Mouse (Mus musculus) neural tube, embryonic 11.5 days (tissue): ENCODE data around the gene Hist2h4. TPM values are rescaled to one million over a fixed set of nuclear protein-coding genes. Genes with fewer than 3 reads are reported as not detected.
A peak's percentile ranks its signal among the peaks of the same experiment; 100 is the strongest.

Experiments
- ATAC-seq: fragments of 200-750 bp; cut with Nextera tagmentation; 2 replicates; pipeline ENCODE4 v1.8.0; 2017; ENCODE audit warnings: moderate number of reproducible peaks, mild to moderate bottlenecking, moderate TSS enrichment, moderate library complexity; ENCODE audit not compliant: insufficient read depth, low FRiP score, low TSS enrichment
- DNase-seq: peaks from one replicate; pipeline ENCODE4 v3.0.0-alpha.2; 2015; ENCODE audit warnings: low spot score
- H3K27ac ChIP-seq: fragments of 300-500 bp; sonication (generic); 2 replicates; pipeline ENCODE4 v1.5.1; 2014; ENCODE audit warnings: low read depth, mild to moderate bottlenecking, low read length
- H3K27me3 ChIP-seq: fragments of 300-500 bp; sonication (generic); 2 replicates; pipeline ENCODE4 v1.6.1; 2014; ENCODE audit warnings: mild to moderate bottlenecking, low read length, mixed read lengths; ENCODE audit not compliant: control insufficient read depth, insufficient read depth
- H3K36me3 ChIP-seq: fragments of 300-500 bp; sonication (generic); 2 replicates; pipeline ENCODE4 v1.6.1; 2014; ENCODE audit warnings: mild to moderate bottlenecking, low read length, moderate library complexity, mixed read lengths; ENCODE audit not compliant: control insufficient read depth, insufficient read depth
- H3K4me1 ChIP-seq: fragments of 300-500 bp; sonication (generic); 2 replicates; pipeline ENCODE4 v1.6.1; 2014; ENCODE audit warnings: low read length, mixed read lengths; ENCODE audit not compliant: control insufficient read depth, insufficient read depth
- H3K4me2 ChIP-seq: fragments of 300-500 bp; sonication (generic); 2 replicates; pipeline ENCODE4 v1.6.1; 2014; ENCODE audit warnings: low read depth, mild to moderate bottlenecking, moderate library complexity
- H3K4me3 ChIP-seq: fragments of 300-500 bp; sonication (generic); 2 replicates; pipeline ENCODE4 v1.5.1; 2014; ENCODE audit warnings: low read depth, low read length
- H3K9ac ChIP-seq: fragments of 300-500 bp; sonication (generic); 2 replicates; pipeline ENCODE4 v1.6.1; 2014; ENCODE audit warnings: mild to moderate bottlenecking, low read length
- H3K9me3 ChIP-seq: fragments of 300-500 bp; sonication (generic); 2 replicates; pipeline ENCODE4 v1.6.1; 2016; ENCODE audit warnings: low read length; ENCODE audit not compliant: control insufficient read depth
- WGBS: fragments of 180-500 bp; shearing (Covaris S2); extraction: QIAGEN DNeasy Blood & Tissue Kit; methylation state at CpG from one replicate; pipeline ENCODE4 v1.1.7; 2014; 5-methylcytosine and 5-hydroxymethylcytosine counted together
- polyA plus RNA-seq: library from polyadenylated mRNA; unstranded; fragments of >200 nt; fragmentation: Nextera tagmentation; extraction: Ambion mirVana; gene quantifications from 2 replicates; pipeline ENCODE4 v1.2.1, GENCODE M21; 2014

Hist2h4 gene
- 5.8 and 5.9 TPM in 2 replicates for polyA plus RNA-seq

DNA sequence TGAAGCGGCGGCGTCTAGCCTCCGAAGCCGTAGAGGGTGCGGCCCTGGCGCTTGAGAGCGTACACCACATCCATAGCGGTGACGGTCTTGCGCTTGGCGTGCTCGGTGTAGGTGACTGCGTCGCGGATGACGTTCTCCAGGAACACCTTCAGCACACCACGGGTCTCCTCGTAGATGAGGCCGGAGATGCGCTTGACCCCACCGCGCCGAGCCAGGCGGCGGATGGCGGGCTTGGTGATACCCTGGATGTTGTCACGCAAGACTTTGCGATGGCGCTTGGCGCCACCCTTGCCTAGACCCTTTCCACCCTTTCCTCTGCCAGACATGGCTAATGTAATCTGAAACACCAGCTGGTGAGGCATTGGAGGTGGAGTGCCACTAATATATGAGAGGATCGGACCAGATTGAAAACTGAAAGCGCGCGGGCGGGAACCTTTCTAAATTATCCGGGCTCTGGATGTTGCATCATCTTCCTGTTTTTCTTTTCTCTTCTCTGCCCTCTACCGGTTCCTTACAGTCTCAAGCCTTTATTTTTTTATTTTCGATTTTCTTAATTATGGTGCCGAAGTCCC lies at the start of gene Hist2h4:
TSS of gene Hist2h4 (minus strand) at position 333 of the 572 bp plus-strand sequence.
- Histone ChIP-seq H3K9ac (peak within 1 kb of the TSS; percentile 82), H3K4me1 (peaks cover 16% of the 10 kb centered on the region; the same call in 1 of the 2 replicates), H3K4me2 (peak within 1 kb of the TSS; percentile 83), H3K27me3 (no peaks in the 10 kb centered on the region), H3K4me3 (peak within 1 kb of the TSS; percentile 57), H3K27ac (peak within 1 kb of the TSS; percentile 98), H3K36me3 (no peaks in the 10 kb centered on the region), H3K9me3 (no peaks in the 10 kb centered on the region)
- peak; percentile 83 for ATAC-seq
- DNase-seq: peak; percentile 94
- under 1% methylated on average over 40 of the region's 40 CpGs for WGBS

DNA sequence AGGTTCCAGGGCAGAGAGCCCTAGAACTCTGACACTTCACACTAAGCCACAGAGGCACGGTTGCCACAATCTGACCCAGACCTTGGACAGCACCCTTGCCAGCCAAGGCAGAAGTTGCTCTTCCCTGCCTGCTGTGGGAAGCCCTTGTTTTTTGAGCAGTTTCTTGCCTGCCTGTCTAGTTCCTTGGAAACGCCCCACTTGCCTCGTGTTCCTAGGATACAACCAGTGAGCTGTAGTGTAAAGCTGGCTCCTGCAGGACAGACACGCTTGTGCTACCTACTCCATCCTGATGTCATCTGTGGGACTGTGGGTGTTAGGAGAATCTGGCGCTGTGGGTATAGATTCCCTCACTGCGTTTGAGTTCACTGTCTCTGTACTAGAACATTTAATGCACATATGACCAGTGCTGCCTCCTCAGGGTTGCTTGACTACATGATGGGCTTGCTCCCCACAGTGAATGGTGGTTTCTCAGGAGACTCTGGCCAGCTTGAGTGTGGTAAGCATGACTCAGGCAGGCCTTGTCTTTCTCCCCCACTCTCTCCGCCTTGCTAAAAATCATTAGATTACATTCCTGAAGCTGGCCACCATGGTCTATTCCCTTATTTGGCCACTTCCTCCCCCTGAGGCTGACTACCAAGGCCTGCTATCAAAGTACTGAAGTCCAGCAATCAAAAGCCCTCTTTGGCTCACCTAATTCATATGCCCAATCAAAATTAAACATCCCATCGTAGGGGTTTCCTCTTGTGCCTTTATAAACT lies 49.4 kb upstream of the Hist2h4 start:
- no peaks in the 10 kb centered on the region for H3K9me3 ChIP-seq
- H3K4me2 ChIP-seq: no peak overlapping the region
- no peak overlapping the region for H3K9ac ChIP-seq
- no peaks in the 10 kb centered on the region for H3K27me3 ChIP-seq
- no peak overlapping the region for H3K4me3 ChIP-seq
- DNase-seq: no peak
- H3K4me1 ChIP-seq: no peaks in the 10 kb centered on the region
- 66% methylated on average over 8 of the region's 8 CpGs for WGBS
- H3K27ac ChIP-seq: no peak overlapping the region
- ATAC-seq: no peak
- no peaks in the 10 kb centered on the region for H3K36me3 ChIP-seq

DNA sequence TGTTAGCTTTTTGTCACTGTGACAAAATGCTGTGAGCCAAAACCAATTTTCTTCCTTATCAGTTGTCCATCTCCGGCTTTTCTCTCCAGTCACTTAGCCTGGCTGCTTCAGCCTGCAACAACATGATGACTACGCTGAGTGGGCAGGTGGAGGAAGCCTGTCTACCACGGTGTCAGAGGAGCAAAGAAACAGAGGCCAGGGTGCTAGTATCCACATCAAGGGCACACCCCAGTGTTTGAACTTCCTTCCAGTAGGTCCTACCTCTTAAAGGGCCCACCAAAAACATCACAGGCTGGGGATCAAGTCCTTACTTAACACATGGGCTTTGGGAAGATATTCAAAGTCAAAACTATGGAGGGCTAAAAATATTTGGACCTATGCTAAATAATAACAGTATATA lies 46.3 kb upstream of the Hist2h4 start:
- Histone ChIP-seq H3K4me2 (no peak overlapping the region), H3K4me3 (no peak overlapping the region), H3K4me1 (no peaks in the 10 kb centered on the region), H3K27me3 (no peaks in the 10 kb centered on the region), H3K9me3 (no peaks in the 10 kb centered on the region), H3K9ac (no peak overlapping the region), H3K27ac (no peak overlapping the region), H3K36me3 (no peaks in the 10 kb centered on the region)
- DNase-seq: no peak
- 66% methylated on average over 3 of the region's 3 CpGs for WGBS
- no peak for ATAC-seq

DNA sequence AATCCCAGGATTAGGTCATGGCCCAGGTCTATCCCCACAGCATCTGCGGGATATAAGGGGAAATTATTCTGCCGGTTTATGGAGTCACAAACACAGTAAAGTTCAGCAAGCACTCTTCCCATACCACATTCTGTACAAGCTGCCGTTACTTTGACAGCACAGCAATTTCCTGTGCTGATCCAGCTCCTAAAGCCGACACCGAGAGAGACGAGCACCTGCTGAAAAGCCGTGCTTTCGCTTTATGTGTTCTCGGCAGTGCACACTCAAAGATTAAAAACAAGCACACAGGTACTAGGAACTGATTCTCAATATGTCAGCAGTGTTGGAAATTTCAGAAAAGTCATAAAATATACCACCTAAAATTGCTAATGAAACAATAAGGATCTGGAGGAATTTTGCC lies 43.4 kb upstream of the Hist2h4 start:
- Histone ChIP-seq H3K27me3 (no peaks in the 10 kb centered on the region), H3K4me3 (no peak overlapping the region), H3K4me2 (no peak overlapping the region), H3K36me3 (no peaks in the 10 kb centered on the region), H3K4me1 (no peaks in the 10 kb centered on the region), H3K27ac (no peak overlapping the region), H3K9ac (no peak overlapping the region), H3K9me3 (no peaks in the 10 kb centered on the region)
- no peak for DNase-seq
- no peak for ATAC-seq
- 84% methylated on average over 9 of the region's 9 CpGs for WGBS

DNA sequence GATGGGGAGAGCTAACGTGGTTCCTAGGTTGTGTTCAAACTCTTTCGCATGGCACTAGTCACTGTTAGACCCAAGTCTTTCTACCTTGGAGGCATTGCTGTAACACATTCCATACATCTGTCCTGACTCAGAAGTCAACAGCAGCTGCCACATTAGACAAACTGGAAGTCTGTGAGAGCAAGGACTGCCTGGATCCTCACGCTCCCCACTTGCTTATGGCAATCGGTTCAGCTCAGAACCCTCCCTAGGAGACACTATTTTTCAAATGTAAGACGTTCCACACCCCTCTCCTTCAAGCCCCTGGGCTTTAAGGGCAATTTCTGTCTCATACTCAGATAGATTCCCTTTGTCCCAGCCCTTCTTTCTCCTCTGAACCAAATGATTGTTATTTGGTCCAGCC lies 39.0 kb upstream of the Hist2h4 start:
- DNase-seq (no peak), ATAC-seq (no peak)
- 81% methylated on average over 5 of the region's 5 CpGs for WGBS
- Histone ChIP-seq H3K4me3 (no peak overlapping the region), H3K4me2 (no peak overlapping the region), H3K9ac (no peak overlapping the region), H3K27me3 (no peaks in the 10 kb centered on the region), H3K4me1 (no peaks in the 10 kb centered on the region), H3K27ac (no peak overlapping the region), H3K9me3 (no peaks in the 10 kb centered on the region), H3K36me3 (no peaks in the 10 kb centered on the region)

DNA sequence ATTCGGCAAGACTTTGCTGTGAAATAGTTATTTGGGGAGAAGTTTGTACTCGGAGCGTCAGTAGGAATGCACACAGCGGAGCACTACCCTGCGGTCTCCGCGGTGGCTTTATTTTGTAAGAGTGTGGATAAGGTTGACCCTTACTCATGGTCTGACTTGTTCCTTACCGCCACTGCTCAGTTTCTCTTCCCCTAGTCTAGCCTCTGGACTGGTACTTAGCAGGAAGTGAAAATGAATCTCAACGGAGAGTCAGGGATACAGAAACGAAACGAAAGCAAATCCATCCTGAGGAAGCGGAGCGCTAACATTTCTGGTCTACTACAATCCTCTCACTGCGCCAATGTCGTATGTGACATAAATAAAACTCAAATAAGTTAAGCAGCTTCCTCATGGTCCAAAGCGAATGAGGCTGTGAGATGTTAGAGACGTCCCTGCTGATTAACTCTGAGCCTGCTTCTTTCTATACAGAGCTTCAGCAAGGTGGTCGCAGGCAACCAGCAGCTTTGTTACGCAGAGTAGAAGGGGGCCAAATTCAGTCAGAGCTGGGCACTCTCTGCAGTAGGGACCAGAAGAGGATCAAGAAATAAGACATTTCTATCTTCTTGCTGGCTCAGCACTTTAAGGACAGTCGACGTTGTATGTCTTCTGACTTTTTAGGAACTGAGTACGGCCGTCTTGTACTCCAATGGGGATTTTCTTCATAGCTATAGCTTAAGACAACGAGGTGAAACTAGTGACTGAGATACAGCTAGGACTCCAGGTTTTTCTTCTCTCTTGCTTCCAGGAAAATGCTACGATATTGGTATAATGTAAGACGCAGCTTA lies 37.8 kb upstream of the Hist2h4 start:
- WGBS: 77% methylated on average over 26 of the region's 26 CpGs
- Histone ChIP-seq H3K4me2 (no peak overlapping the region), H3K27me3 (no peaks in the 10 kb centered on the region), H3K4me1 (no peaks in the 10 kb centered on the region), H3K9ac (no peak overlapping the region), H3K4me3 (no peak overlapping the region), H3K36me3 (no peaks in the 10 kb centered on the region), H3K9me3 (no peaks in the 10 kb centered on the region), H3K27ac (no peak overlapping the region)
- DNase-seq (no peak), ATAC-seq (no peak)

DNA sequence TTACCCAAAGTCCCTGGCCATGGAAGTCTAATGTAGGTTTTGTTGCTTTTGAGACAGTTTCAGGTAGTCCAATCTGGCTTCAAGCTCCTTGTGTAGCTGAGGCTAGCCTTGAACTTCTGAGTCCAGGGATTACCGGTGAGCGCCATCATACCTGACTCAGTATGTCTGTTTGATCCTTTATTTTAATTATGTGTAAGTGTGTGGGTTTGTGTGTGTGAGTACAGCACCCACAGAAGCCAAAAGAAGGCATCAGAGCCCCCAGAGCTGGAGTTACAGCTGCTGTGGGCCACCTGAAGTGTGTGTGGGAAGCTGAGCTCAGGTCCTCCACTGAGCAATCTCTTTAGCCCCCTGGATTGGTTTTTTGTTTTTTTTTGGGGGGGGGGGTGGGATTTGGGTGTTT lies 36.5 kb upstream of the Hist2h4 start:
- WGBS: 95% methylated on average over 2 of the region's 2 CpGs
- no peak for DNase-seq

DNA sequence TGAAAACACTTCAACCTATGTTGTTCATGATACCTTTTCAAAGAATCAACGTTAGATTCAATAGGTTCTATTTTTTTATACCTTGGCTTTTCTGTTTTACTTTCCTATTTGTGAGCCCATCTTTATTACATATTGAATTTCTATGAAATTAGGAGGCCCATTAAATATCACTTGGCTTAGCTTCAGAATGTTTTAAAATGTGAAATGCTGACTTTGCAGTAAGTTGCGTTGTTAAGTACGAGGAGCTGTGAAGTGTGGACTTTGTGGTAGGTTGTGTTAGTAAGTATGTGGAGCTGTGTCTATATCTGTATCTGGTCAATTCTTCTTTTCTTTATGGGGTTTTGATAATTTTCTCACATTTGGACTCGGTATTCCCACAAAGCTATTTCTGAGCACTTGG lies 35.2 kb upstream of the Hist2h4 start:
- H3K9me3 ChIP-seq: no peaks in the 10 kb centered on the region
- no peaks in the 10 kb centered on the region for H3K4me1 ChIP-seq
- DNase-seq: no peak
- no peak for ATAC-seq
- no peak overlapping the region for H3K4me3 ChIP-seq
- no peak overlapping the region for H3K27ac ChIP-seq
- no peak overlapping the region for H3K9ac ChIP-seq
- 93% methylated on average over 4 of the region's 4 CpGs for WGBS
- no peaks in the 10 kb centered on the region for H3K36me3 ChIP-seq
- no peaks in the 10 kb centered on the region for H3K27me3 ChIP-seq
- no peak overlapping the region for H3K4me2 ChIP-seq

More for the DNA sequence above, 36.5 kb upstream of the Hist2h4 start:
- Histone ChIP-seq H3K4me2 (no peak overlapping the region), H3K27ac (no peak overlapping the region), H3K4me1 (no peaks in the 10 kb centered on the region), H3K36me3 (no peaks in the 10 kb centered on the region), H3K27me3 (no peaks in the 10 kb centered on the region), H3K4me3 (no peak overlapping the region), H3K9ac (no peak overlapping the region), H3K9me3 (no peaks in the 10 kb centered on the region)
- ATAC-seq: no peak
